Mouse (Mus musculus) cerebellum, adult 2 months (tissue): ENCODE data around the gene Fli1. TPM values are rescaled to one million over a fixed set of nuclear protein-coding genes. Genes with fewer than 3 reads are reported as not detected.

Source experiments
- DNase-seq, 2 experiments: peaks; one replicate each; pipeline ENCODE4 v3.0.0; 2021
- H3K27ac ChIP-seq: fragments of 200-500 bp; 2 replicates; pipeline ENCODE4 v1.5.1; 2012; ENCODE audit warnings: low read length, control low read depth, inconsistent platforms; ENCODE audit not compliant: insufficient read depth
- H3K27me3 ChIP-seq: fragments of 200-500 bp; 2 replicates; pipeline ENCODE4 v1.6.1; 2012; ENCODE audit warnings: inconsistent platforms, mild to moderate bottlenecking, low read length, moderate library complexity; ENCODE audit not compliant: control insufficient read depth, insufficient read depth
- H3K4me1 ChIP-seq: fragments of 200-500 bp; 2 replicates; pipeline ENCODE4 v1.6.1; 2011; ENCODE audit warnings: low read length; ENCODE audit not compliant: control insufficient read depth, insufficient read depth
- H3K4me3 ChIP-seq: fragments of 200-500 bp; replicated peaks from 2 replicates; pipeline ENCODE3; 2011; ENCODE audit warnings: mild to moderate bottlenecking, low read depth, low read length, control low read depth; ENCODE audit not compliant: insufficient read depth
- CTCF ChIP-seq: fragments of 200-500 bp; IDR thresholded peaks from 2 replicates; pipeline ENCODE4 v1.5.1; 2011; ENCODE audit warnings: low read depth, mild to moderate bottlenecking, control low read depth, low read length, moderate library complexity, borderline replicate concordance; ENCODE audit not compliant: insufficient read depth
- POLR2A ChIP-seq: fragments of 200-500 bp; IDR thresholded peaks from 2 replicates; pipeline ENCODE4 v1.6.1; 2011; ENCODE audit warnings: low read length, control low read depth, borderline replicate concordance; ENCODE audit not compliant: insufficient read depth
- WGBS: fragments of 180-500 bp; shearing (Covaris S2); methylation state at CpG from one replicate; pipeline ENCODE4 v1.1.7; 2018; 5-methylcytosine and 5-hydroxymethylcytosine counted together
- polyA plus RNA-seq: library from polyadenylated mRNA; depleted of rRNA; stranded (reverse); fragments of >200 nt; gene quantifications from 2 replicates; pipeline ENCODE4 v1.2.3, GENCODE M21; 2012

The Fli1 gene
- polyA plus RNA-seq, 1 experiment: 2.2 TPM

- WGBS: 64% methylated on average over 2 of the region's 2 CpGs
- TF ChIP-seq CTCF (no peak), POLR2A (no peak)
These were observed 35.8 kb upstream of the Fli1 start for GRCm38 (mm10) chr9:32578411-32578810.

GRCm38 (mm10) chr9:32573638-32574037 lies 31.0 kb upstream of the Fli1 start:
- no peak for DNase-seq
- TF ChIP-seq CTCF (no peak), POLR2A (no peak)
- WGBS: 75% methylated on average over 4 of the region's 4 CpGs
- H3K27ac ChIP-seq: no peak overlapping the region
- no peaks in the 10 kb centered on the region for H3K4me1 ChIP-seq
- no peaks in the 10 kb centered on the region for H3K27me3 ChIP-seq
- H3K4me3 ChIP-seq: no peak overlapping the region

More at GRCm38 (mm10) chr9:32578411-32578810, 35.8 kb upstream of the Fli1 start:
- no peak overlapping the region for H3K4me3 ChIP-seq
- DNase-seq: no peak
- H3K27me3 ChIP-seq: no peaks in the 10 kb centered on the region; the same call in 1 of the 2 replicates
- no peaks in the 10 kb centered on the region for H3K4me1 ChIP-seq
- H3K27ac ChIP-seq: no peak overlapping the region

GRCm38 (mm10) chr9:32571676-32572075 lies 29.0 kb upstream of the Fli1 start:
- no peaks in the 10 kb centered on the region for H3K4me1 ChIP-seq
- H3K27me3 ChIP-seq: no peaks in the 10 kb centered on the region
- TF ChIP-seq CTCF: no peak
- TF ChIP-seq POLR2A: no peak
- no peak for DNase-seq
- no peak overlapping the region for H3K27ac ChIP-seq
- H3K4me3 ChIP-seq: no peak overlapping the region
- 21% methylated on average over 4 of the region's 4 CpGs for WGBS

GRCm38 (mm10) chr9:32570547-32570946 lies 27.9 kb upstream of the Fli1 start:
- Histone ChIP-seq H3K27me3 (no peaks in the 10 kb centered on the region), H3K27ac (no peak overlapping the region), H3K4me1 (no peaks in the 10 kb centered on the region), H3K4me3 (no peak overlapping the region)
- TF ChIP-seq CTCF (no peak), POLR2A (no peak)
- 92% methylated on average over 5 of the region's 5 CpGs for WGBS
- no peak for DNase-seq

- no peaks in the 10 kb centered on the region for H3K4me1 ChIP-seq
- WGBS: 84% methylated on average over 4 of the region's 4 CpGs
- H3K4me3 ChIP-seq: no peak overlapping the region
- no peak for DNase-seq
- TF ChIP-seq CTCF (no peak), POLR2A (no peak)
- no peaks in the 10 kb centered on the region for H3K27me3 ChIP-seq
- H3K27ac ChIP-seq: no peak overlapping the region
These were observed 26.6 kb upstream of the Fli1 start for GRCm38 (mm10) chr9:32569261-32569660.

GRCm38 (mm10) chr9:32567603-32568002 lies 24.9 kb upstream of the Fli1 start:
- Histone ChIP-seq H3K27ac (no peak overlapping the region), H3K4me3 (no peak overlapping the region), H3K27me3 (no peaks in the 10 kb centered on the region), H3K4me1 (no peaks in the 10 kb centered on the region)
- WGBS: 70% methylated on average over 7 of the region's 7 CpGs
- no peak for DNase-seq
- TF ChIP-seq POLR2A: no peak
- no peak for TF ChIP-seq CTCF

- TF ChIP-seq CTCF (no peak), POLR2A (no peak)
- no peak overlapping the region for H3K27ac ChIP-seq
- no peaks in the 10 kb centered on the region for H3K4me1 ChIP-seq
- no peak overlapping the region for H3K4me3 ChIP-seq
- no peaks in the 10 kb centered on the region for H3K27me3 ChIP-seq
- no peak for DNase-seq
- WGBS: 88% methylated on average over 3 of the region's 3 CpGs
These were observed 22.6 kb upstream of the Fli1 start for GRCm38 (mm10) chr9:32565309-32565708.

- TF ChIP-seq POLR2A: no peak
- H3K4me3 ChIP-seq: no peak overlapping the region
- WGBS: 58% methylated on average over 4 of the region's 4 CpGs
These were observed 20.2 kb upstream of the Fli1 start for GRCm38 (mm10) chr9:32562837-32563236.

GRCm38 (mm10) chr9:32562409-32562808 lies 19.7 kb upstream of the Fli1 start:
- Histone ChIP-seq H3K27me3 (no peaks in the 10 kb centered on the region), H3K4me3 (no peak overlapping the region), H3K4me1 (no peaks in the 10 kb centered on the region), H3K27ac (no peak overlapping the region)
- DNase-seq: no peak
- WGBS: 32% methylated on average over 9 of the region's 9 CpGs
- no peak for TF ChIP-seq CTCF
- no peak for TF ChIP-seq POLR2A

More at GRCm38 (mm10) chr9:32562837-32563236, 20.2 kb upstream of the Fli1 start:
- H3K27me3 ChIP-seq: no peaks in the 10 kb centered on the region
- DNase-seq: no peak
- no peak overlapping the region for H3K27ac ChIP-seq
- H3K4me1 ChIP-seq: no peaks in the 10 kb centered on the region
